ENCODE assay signal across 8 mouse cellular contexts in the genomic region with DNA sequence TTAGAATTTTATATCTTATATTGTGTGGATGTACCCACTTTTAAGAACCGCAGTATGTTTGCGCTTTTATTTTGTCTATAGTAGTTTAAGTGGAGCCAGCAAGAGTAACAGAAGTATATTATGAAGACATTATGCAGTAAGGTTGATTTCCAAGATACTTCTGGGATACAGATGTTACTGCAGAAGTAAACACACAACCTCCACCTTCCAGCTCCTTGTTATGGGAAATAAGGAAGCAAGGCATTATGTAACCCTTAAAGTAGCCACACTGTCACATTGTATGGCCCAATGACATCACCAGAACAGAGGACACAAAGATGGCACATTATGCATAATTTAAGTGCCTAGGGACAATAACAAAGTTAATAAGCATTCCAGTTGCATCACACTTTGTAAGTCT. TPM values are rescaled to one million over a fixed set of nuclear protein-coding genes. Genes with fewer than 3 reads are reported as not detected.
DNase-seq lines count a peak whose midpoint lies in the region; ATAC-seq and TF ChIP-seq lines count a peak whose summit lies in the region.

No protein-coding gene starts in this region.

- no peak for TF ChIP-seq CTCF in lung, postnatal 0 days (IDR thresholded peaks at IDR 0.05)

- no peaks in the 10 kb centered on the region for H3K27me3 ChIP-seq in lung, postnatal 0 days (replicated peaks; ENCODE audit: insufficient read depth, low read length)
- no peaks in the 10 kb centered on the region for H3K27me3 ChIP-seq in liver, embryonic 11.5 days (replicated peaks; ENCODE audit: control insufficient read depth, insufficient read depth, low read length)
- no peaks in the 10 kb centered on the region for H3K27me3 ChIP-seq in stomach, embryonic 14.5 days (ENCODE audit: control insufficient read depth, insufficient read depth, low read length)

- peak overlapping the region; percentile 63 for H3K4me2 ChIP-seq in lung, postnatal 0 days (replicated peaks; ENCODE audit: low read depth, low read length)
- H3K4me2 ChIP-seq in liver, embryonic 11.5 days: peak overlapping the region; percentile 81
- peak overlapping the region; percentile 79 for H3K4me2 ChIP-seq in stomach, embryonic 14.5 days (replicated peaks; ENCODE audit: low read depth, low read length)

- peak overlapping the region; percentile 51; the same call in 1 of the 2 replicates for H3K9ac ChIP-seq in lung, postnatal 0 days (replicated peaks; ENCODE audit: low read depth)
- no peak overlapping the region for H3K9ac ChIP-seq in liver, embryonic 11.5 days (ENCODE audit: low read depth, low read length)
- H3K9ac ChIP-seq in stomach, embryonic 14.5 days (replicated peaks; ENCODE audit: low read depth, low read length): peak overlapping the region; percentile 60; the same call in 1 of the 2 replicates

- H3K4me3 ChIP-seq in lung, postnatal 0 days (ENCODE audit: low read depth, low read length): peak overlapping the region; percentile 68
- no peak overlapping the region; the same call in 1 of the 2 replicates for H3K4me3 ChIP-seq in liver, embryonic 11.5 days (ENCODE audit: low read depth, low read length)
- peak overlapping the region; percentile 70 for H3K4me3 ChIP-seq in stomach, embryonic 14.5 days (ENCODE audit: low read depth, low read length)

- no peaks in the 10 kb centered on the region for H3K9me3 ChIP-seq in lung, postnatal 0 days (ENCODE audit: low read length)
- H3K9me3 ChIP-seq in liver, embryonic 11.5 days (ENCODE audit: control insufficient read depth, low read length): no peaks in the 10 kb centered on the region
- H3K9me3 ChIP-seq in stomach, embryonic 14.5 days (ENCODE audit: control insufficient read depth, low read depth, low read length): no peaks in the 10 kb centered on the region

- no peaks in the 10 kb centered on the region for H3K36me3 ChIP-seq in lung, postnatal 0 days (ENCODE audit: insufficient read depth, low read length)
- H3K36me3 ChIP-seq in liver, embryonic 11.5 days (ENCODE audit: control insufficient read depth, insufficient read depth, low read length): no peaks in the 10 kb centered on the region
- H3K36me3 ChIP-seq in stomach, embryonic 14.5 days (ENCODE audit: control insufficient read depth, insufficient read depth, low read length): no peaks in the 10 kb centered on the region

- no peak for TF ChIP-seq EP300 in lung, postnatal 0 days (IDR thresholded peaks at IDR 0.05)

- no peak for ATAC-seq in lung, postnatal 0 days
- ATAC-seq in liver, embryonic 11.5 days (replicated peaks; ENCODE audit: low FRiP score): no peak
- ATAC-seq in stomach, embryonic 14.5 days (ENCODE audit: insufficient number of reproducible peaks, insufficient read depth, low FRiP score, low read depth): no peak

- no peak overlapping the region for H3K27ac ChIP-seq in lung, postnatal 0 days (ENCODE audit: low read length)
- H3K27ac ChIP-seq in liver, embryonic 11.5 days (ENCODE audit: low read depth, low read length): no peak overlapping the region
- no peak overlapping the region; the same call in 1 of the 2 replicates for H3K27ac ChIP-seq in stomach, embryonic 14.5 days (ENCODE audit: low read length)

- peak; percentile 14 for DNase-seq in embryo, embryonic 10.5 days (ENCODE audit: low spot score)
- no peak for DNase-seq in embryo, embryonic 9.5 days (ENCODE audit: extremely low spot score)
- no peak for DNase-seq in lung, postnatal 0 days (ENCODE audit: low spot score)
- no peak for DNase-seq in lung, postnatal 10 days
- no peak for DNase-seq in liver, embryonic 11.5 days (ENCODE audit: low spot score)
- DNase-seq in yolk sac, embryonic 10.5 days (ENCODE audit: low spot score): no peak
- DNase-seq in layer of hippocampus, adult 9-10 months (ENCODE audit: low spot score): no peak

- 89% methylated on average over 2 of the region's 2 CpGs for WGBS in lung, postnatal 0 days
- WGBS in liver, embryonic 11.5 days: 91% methylated on average over 2 of the region's 2 CpGs
- whole genome bisulfite sequencing in stomach, embryonic 14.5 days: 93% methylated on average over 2 of the region's 2 CpGs

- no peaks in the 10 kb centered on the region for H3K4me1 ChIP-seq in lung, postnatal 0 days (ENCODE audit: insufficient read depth, low read depth, low read length)
- H3K4me1 ChIP-seq in liver, embryonic 11.5 days (replicated peaks; ENCODE audit: control insufficient read depth, insufficient read depth, low read length): no peaks in the 10 kb centered on the region
- 0 out of 2 replicates have a peak, but pooled peaks cover 2% of the 10 kb centered on the region for H3K4me1 ChIP-seq in stomach, embryonic 14.5 days (ENCODE audit: control insufficient read depth, insufficient read depth, low read length)

RNA-seq across cellular contexts. Expression of gene Plscr4, which starts 1.2 kb away (rescaled TPM):
- polyA plus RNA-seq in lung, postnatal 0 days (2015; fragmentation: Nextera tagmentation; extraction: Ambion mirVana): 23.3 and 28.5 TPM in 2 replicates
- 0.71 and 0.77 TPM in 2 replicates for polyA plus RNA-seq in liver, embryonic 11.5 days (2014; fragmentation: Nextera tagmentation; extraction: Ambion mirVana)
- polyA plus RNA-seq in stomach, embryonic 14.5 days (2014; fragmentation: Nextera tagmentation; extraction: Ambion mirVana): 12.1 and 13.2 TPM in 2 replicates
